Mouse (Mus musculus): ENCODE measurements at regions not wholly inside any gene's neighbourhood (a gene's known extent, or its start where the extent isn't known, plus 50 kb on each side); places are given as distances from the start of the nearest gene placed in this dataset.

DNA sequence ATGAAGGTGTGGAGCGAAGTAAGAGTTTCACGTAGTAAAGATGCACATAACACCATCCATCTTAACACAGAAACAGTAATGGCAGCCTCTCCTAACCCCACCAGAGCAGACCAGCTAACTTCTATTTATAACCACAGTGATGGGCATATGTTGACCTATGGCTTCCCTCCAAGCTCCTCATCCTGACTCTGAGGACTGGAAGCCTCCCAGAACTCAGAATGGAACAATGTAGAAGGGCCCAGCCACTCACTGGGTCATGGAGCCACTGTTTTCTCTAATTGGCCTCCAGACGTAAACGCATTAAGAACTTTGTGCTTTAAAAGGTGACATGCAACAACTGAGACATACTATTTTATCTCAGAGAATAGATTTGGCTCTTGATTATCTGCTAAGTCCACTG lies 77.0 kb downstream of the Irs2 start:
- DNase-seq (ENCODE audit: low read depth): no peak

DNA sequence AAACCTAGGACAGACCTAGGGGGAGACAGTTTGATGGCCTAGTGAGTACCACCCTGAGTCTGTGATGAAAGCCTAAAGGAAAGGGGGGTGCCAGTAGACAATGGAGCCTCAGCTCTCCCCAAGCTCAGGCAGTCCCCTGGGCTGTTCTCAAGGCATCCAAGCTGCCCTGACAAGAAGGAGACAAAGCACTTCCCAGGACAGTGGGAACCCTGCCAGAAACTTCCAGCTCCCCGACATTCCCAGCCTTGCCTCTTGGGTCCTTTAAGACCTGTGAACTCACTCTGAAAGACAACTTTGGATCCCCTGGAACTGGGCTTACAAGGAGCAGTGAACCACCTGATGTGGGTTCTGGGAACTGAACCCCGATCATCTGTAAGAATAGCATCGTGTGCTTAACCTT lies 79.4 kb downstream of the Irs2 start:
- no peak for DNase-seq (ENCODE audit: low read depth)

DNA sequence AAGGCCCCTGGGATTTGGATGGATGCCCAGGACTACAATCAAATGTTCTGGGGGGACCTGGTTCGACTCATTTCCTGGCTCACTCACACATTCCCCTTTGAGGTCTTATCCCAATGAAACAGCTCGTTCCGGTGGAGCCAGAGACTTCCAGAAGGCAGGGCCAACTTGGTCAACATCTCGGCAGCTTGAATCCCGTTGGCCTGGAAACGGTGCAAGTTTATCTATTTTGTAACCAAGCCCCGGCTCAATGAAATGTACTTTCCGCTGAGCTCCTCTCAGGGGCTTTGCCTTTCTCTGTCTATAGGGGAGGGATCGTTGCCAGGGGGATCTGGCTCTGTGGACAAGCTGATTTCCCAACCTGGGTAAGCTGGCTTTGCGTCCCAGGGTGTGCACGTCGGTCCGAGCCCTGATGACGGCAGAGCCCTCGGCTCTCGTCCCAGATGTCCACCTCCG lies 79.9 kb downstream of the Irs2 start:
- DNase-seq (ENCODE audit: low read depth): peak; percentile 40

DNA sequence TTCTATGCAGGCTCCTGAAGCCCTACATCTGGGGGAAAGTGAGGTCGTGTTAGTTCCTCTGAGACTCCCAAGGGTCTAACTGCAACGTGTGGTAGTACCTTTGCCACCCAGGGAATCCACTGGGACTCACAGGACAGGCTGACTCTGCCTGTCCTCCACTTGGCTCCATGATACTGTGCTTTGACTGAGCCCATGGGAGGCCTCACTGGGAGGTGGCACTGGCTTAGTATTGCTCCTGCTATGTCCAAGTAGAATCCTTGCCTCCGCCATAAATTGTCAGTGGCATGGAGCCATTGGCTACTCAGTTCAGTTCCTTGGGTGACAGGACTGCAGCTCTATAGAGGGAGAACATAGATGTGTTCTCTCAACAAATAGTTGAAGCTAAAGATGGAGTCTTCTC lies 81.1 kb downstream of the Irs2 start:
- DNase-seq (ENCODE audit: low read depth): no peak

- DNase-seq (ENCODE audit: low read depth): no peak
Observed at GRCm38 (mm10) chr8:10926518-10926915, 81.7 kb downstream of the Irs2 start.

- no peak for DNase-seq (ENCODE audit: low read depth)
Observed at GRCm38 (mm10) chr8:10925582-10926517, 82.4 kb downstream of the Irs2 start.

GRCm38 (mm10) chr8:10924526-10925199 lies 83.6 kb downstream of the Irs2 start:
- DNase-seq (ENCODE audit: low read depth): peak; percentile 90

DNA sequence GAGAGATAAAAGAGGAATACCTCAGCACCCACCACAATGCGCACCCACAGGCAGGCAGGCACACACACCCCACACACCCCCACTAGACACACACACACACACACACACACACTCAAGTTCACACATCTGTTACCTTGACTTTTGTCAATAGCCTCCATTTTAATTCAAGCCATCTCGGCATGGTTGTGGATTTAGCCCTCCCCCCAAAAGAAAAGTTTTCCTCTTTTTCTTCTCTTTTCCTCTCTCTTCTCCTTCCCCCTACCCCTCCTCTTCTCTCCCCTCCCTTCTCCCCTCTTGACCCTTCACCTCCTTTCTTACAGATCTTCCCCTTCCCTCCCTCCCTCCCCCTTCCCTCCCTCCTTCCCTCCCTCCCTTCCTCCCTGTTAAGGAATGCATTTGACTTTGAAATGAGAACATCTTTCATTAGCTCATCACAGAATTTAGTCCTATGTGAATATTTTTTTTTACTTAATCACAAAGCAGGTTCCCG lies 84.2 kb downstream of the Irs2 start:
- DNase-seq (ENCODE audit: low read depth): no peak

DNA sequence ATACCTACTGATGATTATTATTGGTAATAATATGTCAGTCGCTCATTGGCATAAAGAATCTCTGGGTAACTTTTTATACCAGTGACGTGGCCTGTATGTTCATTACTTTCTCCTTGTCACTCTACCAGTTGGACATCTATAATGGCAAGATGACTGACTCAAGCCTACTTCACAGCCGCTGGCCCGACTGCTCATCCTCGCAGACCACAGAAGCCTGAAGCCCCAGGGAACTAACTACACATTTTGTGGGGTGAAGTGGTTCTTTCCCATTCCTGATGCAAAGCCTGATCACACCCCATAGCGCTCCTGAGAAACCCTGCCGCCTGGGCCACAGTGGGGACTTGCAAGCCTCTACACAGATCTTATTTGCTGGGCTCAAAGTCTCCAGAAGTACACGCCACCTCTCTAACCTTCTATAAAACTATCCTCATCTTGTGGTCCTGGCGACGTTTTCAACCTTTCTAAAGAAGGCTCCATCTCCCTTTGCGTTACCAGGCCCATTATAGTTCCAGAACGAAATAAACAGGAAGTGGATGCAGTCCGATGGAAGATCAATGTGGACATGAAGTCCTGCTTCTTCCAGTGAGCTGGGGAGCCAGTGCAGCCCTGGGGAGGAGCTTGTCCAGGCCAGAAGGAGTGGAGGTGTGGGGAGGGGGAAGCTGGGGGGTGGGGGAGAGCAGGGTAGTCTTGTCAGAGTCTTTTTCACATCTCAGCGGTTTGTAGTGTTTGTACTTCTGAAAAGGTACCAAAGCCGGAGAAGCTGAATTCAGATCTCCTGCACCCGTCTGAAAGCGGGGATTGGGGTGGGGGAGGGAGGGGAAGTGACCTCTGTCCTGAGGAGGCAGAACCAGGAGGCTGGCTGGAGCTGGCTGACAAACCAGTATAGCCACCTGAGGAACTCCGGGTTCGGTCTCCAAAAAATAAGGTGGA lies 84.9 kb downstream of the Irs2 start:
- DNase-seq (ENCODE audit: low read depth): no peak

GRCm38 (mm10) chr8:10922209-10923030 lies 85.8 kb downstream of the Irs2 start:
- DNase-seq (ENCODE audit: low read depth): no peak

GRCm38 (mm10) chr8:10921439-10922191 lies 86.6 kb downstream of the Irs2 start:
- DNase-seq (ENCODE audit: low read depth): no peak

GRCm38 (mm10) chr8:10919620-10920019 lies 88.6 kb downstream of the Irs2 start:
- DNase-seq (ENCODE audit: low read depth): no peak

DNA sequence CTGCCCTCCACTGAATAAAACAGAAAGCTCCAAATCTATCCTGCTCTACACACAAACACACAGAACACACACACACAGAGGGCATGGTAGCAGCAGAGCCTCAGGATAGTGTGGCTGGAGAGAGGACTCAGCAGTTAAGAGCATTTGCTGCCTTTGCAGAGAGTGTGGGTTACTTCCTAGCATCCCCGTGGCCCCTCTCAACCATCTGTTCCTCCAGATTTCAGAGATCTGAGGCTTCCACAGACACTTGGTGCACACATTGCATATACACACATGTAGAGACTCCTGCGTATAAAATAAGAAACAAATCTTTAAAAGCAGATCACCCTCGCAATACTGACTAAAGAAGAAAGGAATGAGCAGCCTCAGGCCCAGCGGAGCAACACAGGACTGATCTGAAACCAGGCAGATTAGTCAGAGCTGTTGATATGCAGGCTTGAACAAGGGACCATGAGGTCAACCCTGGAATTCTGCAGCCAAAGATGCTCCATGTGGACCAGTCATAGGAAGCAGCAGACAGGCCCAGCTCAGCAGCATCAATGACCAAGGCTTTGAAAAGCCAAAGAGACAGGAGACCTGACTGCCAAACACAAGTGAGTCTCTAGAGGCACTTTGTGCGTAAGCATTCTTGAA lies 89.7 kb downstream of the Irs2 start:
- DNase-seq (ENCODE audit: low read depth): no peak

GRCm38 (mm10) chr8:10914616-10915015 lies 93.6 kb downstream of the Irs2 start:
- no peak for DNase-seq (ENCODE audit: low read depth)

GRCm38 (mm10) chr8:10912436-10912835 lies 95.8 kb downstream of the Irs2 start:
- DNase-seq (ENCODE audit: low read depth): no peak

- no peak for DNase-seq (ENCODE audit: low read depth)
Observed at GRCm38 (mm10) chr8:10911371-10911770, 96.9 kb downstream of the Irs2 start.

- no peak for DNase-seq (ENCODE audit: low read depth)
Observed at GRCm38 (mm10) chr8:10910954-10911353, 97.3 kb downstream of the Irs2 start.

- DNase-seq (ENCODE audit: low read depth): peak; percentile 50
Observed at GRCm38 (mm10) chr8:10910244-10910872, 97.9 kb downstream of the Irs2 start.

DNA sequence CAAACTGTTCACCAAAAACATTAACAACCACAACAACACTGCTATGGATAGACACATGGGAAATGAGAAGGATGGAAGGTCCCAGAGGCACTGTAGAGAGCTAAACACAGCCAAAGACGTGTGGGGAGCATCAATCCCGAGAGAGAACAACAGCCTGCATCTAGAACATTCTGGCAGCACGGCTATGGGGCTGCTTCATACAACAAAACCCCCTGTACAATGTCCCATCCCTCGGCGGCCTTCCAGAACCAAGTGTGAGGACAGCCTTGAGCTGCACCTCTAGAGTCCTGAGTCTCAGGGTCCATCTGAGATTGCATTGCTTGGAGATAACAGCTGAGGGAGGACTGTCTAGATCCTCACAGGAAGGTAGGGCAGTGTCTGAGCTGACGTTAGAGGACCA lies 99.1 kb downstream of the Irs2 start:
- DNase-seq (ENCODE audit: low read depth): no peak

Data from 416B (cell line).